Mouse (Mus musculus): ENCODE measurements around the gene Fbxo3. TPM values are rescaled to one million over a fixed set of nuclear protein-coding genes. Genes with fewer than 3 reads are reported as not detected.
"Not testable (repeated sequence)": the region's sequence is repeated elsewhere in the genome, so short reads cannot be mapped to it uniquely, and the experiment has no call there.

Gene Fbxo3
- polyA plus RNA-seq (2014; fragmentation: Nextera tagmentation; extraction: Ambion mirVana): 75.0 and 85.9 TPM in 2 replicates

DNA sequence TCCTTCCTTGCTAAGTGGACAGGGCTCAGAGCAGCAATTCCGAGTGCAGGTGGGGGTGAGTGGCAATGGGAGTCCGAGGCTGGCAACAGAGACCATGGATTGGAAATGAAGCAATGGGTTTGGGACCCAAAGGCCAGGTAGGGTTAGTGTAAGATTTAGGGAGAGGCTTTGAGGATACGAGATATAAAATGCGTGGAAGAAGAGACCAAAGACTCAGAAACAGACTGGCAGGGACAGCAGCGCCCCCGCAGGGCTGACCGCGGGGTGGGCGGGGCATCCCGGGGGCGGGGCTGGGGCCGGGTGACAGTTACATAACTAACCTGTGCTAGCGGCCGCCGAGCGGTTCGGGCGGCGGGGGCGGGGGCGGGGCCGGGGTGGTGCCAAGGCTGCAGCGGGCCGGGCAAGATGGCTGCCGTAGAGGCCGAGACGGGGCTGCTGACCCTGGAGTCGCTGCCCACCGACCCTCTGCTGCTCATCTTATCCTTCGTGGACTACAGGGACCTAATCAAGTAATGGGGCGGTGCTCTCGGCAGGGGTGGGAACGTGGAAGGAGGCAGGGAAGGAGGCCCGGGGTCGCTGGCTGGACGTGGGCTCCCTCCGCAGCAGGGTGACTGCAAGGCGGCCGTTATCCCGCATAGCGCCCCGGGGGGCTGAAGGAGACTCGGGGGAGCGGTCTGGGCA lies at the start of gene Fbxo3:
TSS of gene Fbxo3 (plus strand) at position 264 of the 681 bp plus-strand sequence.
- H3K27ac ChIP-seq (ENCODE audit: low read depth, low read length): peak within 1 kb of the TSS; percentile 86
- H3K27me3 ChIP-seq (replicated peaks; ENCODE audit: control insufficient read depth, insufficient read depth, low read length): no peaks in the 10 kb centered on the region
- no peaks in the 10 kb centered on the region for H3K9me3 ChIP-seq (ENCODE audit: control insufficient read depth, low read length)
- WGBS: 1% methylated on average over 42 of the region's 44 CpGs
- peaks cover 19% of the 10 kb centered on the region for H3K4me1 ChIP-seq (replicated peaks; ENCODE audit: control insufficient read depth, insufficient read depth, low read length)
- peak within 1 kb of the TSS; percentile 88 for H3K4me2 ChIP-seq
- no peaks in the 10 kb centered on the region for H3K36me3 ChIP-seq (ENCODE audit: control insufficient read depth, insufficient read depth, low read length)
- H3K9ac ChIP-seq (ENCODE audit: low read depth, low read length): peak within 1 kb of the TSS; percentile 100
- DNase-seq (ENCODE audit: low spot score): peak; percentile 93
- peak; percentile 91 for ATAC-seq (replicated peaks; ENCODE audit: low FRiP score)
- peak within 1 kb of the TSS; percentile 92 for H3K4me3 ChIP-seq (ENCODE audit: low read depth, low read length)

DNA sequence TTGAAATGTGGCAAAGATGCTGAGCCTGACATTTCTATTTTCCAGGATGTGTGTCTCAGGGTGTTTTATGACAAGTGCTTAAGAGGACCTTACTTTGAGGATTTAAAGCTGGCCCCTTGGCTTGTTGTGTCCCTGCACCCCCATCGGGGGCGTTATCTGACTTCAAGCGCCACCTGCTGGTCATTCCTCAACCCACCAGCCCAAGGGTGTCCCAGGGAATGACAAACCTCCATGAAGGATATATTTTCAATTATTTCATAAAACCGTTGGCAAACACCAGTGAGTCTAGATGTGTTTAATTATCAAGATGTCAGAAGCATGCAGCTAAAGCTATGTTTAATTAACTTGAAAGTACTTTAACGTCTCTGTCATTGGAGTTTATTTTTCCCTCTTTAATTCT lies 45.3 kb upstream of the Fbxo3 start:
- Histone ChIP-seq H3K36me3 (ENCODE audit: control insufficient read depth, insufficient read depth, low read length) (peaks cover 11% of the 10 kb centered on the region), H3K4me2 (no peak overlapping the region), H3K9me3 (ENCODE audit: control insufficient read depth, low read length) (no peaks in the 10 kb centered on the region), H3K4me3 (ENCODE audit: low read depth, low read length) (no peak overlapping the region), H3K9ac (ENCODE audit: low read depth, low read length) (no peak overlapping the region), H3K27me3 (replicated peaks; ENCODE audit: control insufficient read depth, insufficient read depth, low read length) (no peaks in the 10 kb centered on the region), H3K27ac (ENCODE audit: low read depth, low read length) (no peak overlapping the region), H3K4me1 (replicated peaks; ENCODE audit: control insufficient read depth, insufficient read depth, low read length) (0 out of 2 replicates have a peak, but pooled peaks cover 2% of the 10 kb centered on the region)
- ATAC-seq (replicated peaks; ENCODE audit: low FRiP score): peak; percentile 70
- WGBS: 19% methylated on average over 5 of the region's 5 CpGs
- peak; percentile 68 for DNase-seq (ENCODE audit: low spot score)

DNA sequence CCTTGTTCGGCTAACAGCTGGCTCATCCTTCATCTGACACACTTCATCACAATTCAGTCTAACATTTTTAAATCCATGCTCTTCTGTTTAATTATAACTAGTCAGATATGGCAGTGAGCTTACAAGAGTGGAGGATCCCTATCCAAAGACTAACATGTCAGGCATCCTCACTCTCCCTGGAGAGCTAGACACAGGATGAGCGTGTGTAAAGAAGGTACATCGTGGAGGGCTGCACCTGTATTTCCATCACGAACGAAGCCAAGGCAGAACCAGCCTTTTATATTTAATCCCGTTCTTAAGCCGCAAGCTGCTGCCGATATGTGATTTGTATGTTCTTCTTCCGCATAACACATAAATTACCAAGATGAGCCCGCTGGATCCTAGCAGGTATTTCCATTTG lies 44.4 kb upstream of the Fbxo3 start:
- ATAC-seq (replicated peaks; ENCODE audit: low FRiP score) (no peak), DNase-seq (ENCODE audit: low spot score) (no peak)
- Histone ChIP-seq H3K4me1 (replicated peaks; ENCODE audit: control insufficient read depth, insufficient read depth, low read length) (0 out of 2 replicates have a peak, but pooled peaks cover 2% of the 10 kb centered on the region), H3K4me3 (ENCODE audit: low read depth, low read length) (no peak overlapping the region), H3K4me2 (no peak overlapping the region), H3K27ac (ENCODE audit: low read depth, low read length) (no peak overlapping the region), H3K9me3 (ENCODE audit: control insufficient read depth, low read length) (no peaks in the 10 kb centered on the region), H3K36me3 (ENCODE audit: control insufficient read depth, insufficient read depth, low read length) (peaks cover 11% of the 10 kb centered on the region), H3K9ac (ENCODE audit: low read depth, low read length) (no peak overlapping the region), H3K27me3 (replicated peaks; ENCODE audit: control insufficient read depth, insufficient read depth, low read length) (no peaks in the 10 kb centered on the region)
- WGBS: 88% methylated on average over 10 of the region's 10 CpGs

DNA sequence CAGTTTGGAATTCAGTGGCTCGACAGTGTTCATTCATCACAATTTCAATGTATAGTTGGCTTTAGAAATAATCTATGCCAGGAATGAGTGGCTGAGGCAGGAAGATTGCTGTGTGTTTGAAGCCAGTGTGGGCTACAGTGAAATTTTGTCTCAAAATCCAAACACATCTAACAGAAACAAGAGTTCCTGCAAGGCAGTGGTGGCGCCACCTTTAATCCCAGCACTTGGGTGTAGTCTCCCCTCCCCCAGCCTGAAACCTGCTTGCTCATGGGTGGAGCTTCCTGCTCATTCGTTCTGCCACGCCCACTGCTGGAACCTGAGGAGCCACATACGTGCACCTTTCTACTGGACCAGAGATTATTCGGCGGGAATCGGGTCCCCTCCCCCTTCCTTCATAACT lies 39.9 kb upstream of the Fbxo3 start:
- ATAC-seq (replicated peaks; ENCODE audit: low FRiP score); H3K4me2 ChIP-seq; H3K4me3 ChIP-seq (ENCODE audit: low read depth, low read length); H3K27ac ChIP-seq (ENCODE audit: low read depth, low read length); H3K27me3 ChIP-seq (replicated peaks; ENCODE audit: control insufficient read depth, insufficient read depth, low read length); H3K9ac ChIP-seq (ENCODE audit: low read depth, low read length); H3K9me3 ChIP-seq (ENCODE audit: control insufficient read depth, low read length); DNase-seq (ENCODE audit: low spot score); H3K4me1 ChIP-seq (replicated peaks; ENCODE audit: control insufficient read depth, insufficient read depth, low read length); H3K36me3 ChIP-seq (ENCODE audit: control insufficient read depth, insufficient read depth, low read length): not testable (repeated sequence)
- WGBS: 51% methylated on average over 6 of the region's 8 CpGs

DNA sequence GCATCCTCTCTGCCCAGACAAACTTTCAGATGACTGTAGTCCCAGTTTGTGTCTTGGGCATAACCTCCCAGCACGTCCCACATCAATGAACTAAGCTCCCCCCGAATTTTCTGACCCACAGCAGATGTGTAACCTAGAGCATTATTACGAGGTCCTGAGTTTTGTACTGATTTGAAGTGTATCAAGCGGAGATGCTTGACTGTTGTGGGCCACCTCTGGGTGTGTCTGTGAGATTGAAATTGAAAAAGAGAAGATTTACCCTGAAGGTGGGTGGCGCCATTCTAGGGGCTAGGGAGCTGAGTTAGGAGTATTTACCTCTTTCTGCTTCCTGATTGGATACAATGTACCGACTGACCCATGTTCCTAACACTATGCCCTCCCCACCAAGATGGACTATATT lies 37.8 kb upstream of the Fbxo3 start:
- Histone ChIP-seq H3K4me3 (ENCODE audit: low read depth, low read length) (no peak overlapping the region), H3K4me2 (no peak overlapping the region), H3K27me3 (replicated peaks; ENCODE audit: control insufficient read depth, insufficient read depth, low read length) (no peaks in the 10 kb centered on the region), H3K4me1 (replicated peaks; ENCODE audit: control insufficient read depth, insufficient read depth, low read length) (no peaks in the 10 kb centered on the region), H3K9me3 (ENCODE audit: control insufficient read depth, low read length) (no peaks in the 10 kb centered on the region), H3K27ac (ENCODE audit: low read depth, low read length) (no peak overlapping the region), H3K36me3 (ENCODE audit: control insufficient read depth, insufficient read depth, low read length) (no peaks in the 10 kb centered on the region), H3K9ac (ENCODE audit: low read depth, low read length) (no peak overlapping the region)
- DNase-seq (ENCODE audit: low spot score): no peak
- WGBS: 83% methylated on average over 6 of the region's 6 CpGs
- no peak for ATAC-seq (replicated peaks; ENCODE audit: low FRiP score)

DNA sequence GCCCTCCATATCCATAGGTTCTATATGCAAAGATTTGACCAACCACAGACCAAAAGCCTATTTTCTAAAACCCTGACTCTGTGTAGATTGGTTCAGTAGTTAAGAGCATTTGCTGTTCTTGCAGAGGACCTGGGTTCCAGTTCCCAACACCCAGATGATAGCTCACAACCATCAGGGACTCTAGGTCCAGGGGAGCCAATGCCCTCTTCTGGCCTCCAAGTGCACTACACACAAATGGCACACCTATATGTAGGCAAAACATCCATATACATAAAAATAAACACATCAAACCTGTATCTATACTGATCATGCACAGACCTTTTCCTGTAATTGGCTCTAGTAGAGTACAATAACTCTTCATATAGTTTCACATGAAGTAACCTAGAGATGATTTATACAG lies 36.2 kb upstream of the Fbxo3 start:
- no peak overlapping the region for H3K4me2 ChIP-seq
- H3K27ac ChIP-seq (ENCODE audit: low read depth, low read length): no peak overlapping the region
- no peak overlapping the region for H3K4me3 ChIP-seq (ENCODE audit: low read depth, low read length)
- H3K9me3 ChIP-seq (ENCODE audit: control insufficient read depth, low read length): no peaks in the 10 kb centered on the region
- ATAC-seq (replicated peaks; ENCODE audit: low FRiP score): no peak
- no peak overlapping the region for H3K9ac ChIP-seq (ENCODE audit: low read depth, low read length)
- no peaks in the 10 kb centered on the region for H3K27me3 ChIP-seq (replicated peaks; ENCODE audit: control insufficient read depth, insufficient read depth, low read length)
- H3K36me3 ChIP-seq (ENCODE audit: control insufficient read depth, insufficient read depth, low read length): no peaks in the 10 kb centered on the region
- no peaks in the 10 kb centered on the region for H3K4me1 ChIP-seq (replicated peaks; ENCODE audit: control insufficient read depth, insufficient read depth, low read length)
- DNase-seq (ENCODE audit: low spot score): no peak

DNA sequence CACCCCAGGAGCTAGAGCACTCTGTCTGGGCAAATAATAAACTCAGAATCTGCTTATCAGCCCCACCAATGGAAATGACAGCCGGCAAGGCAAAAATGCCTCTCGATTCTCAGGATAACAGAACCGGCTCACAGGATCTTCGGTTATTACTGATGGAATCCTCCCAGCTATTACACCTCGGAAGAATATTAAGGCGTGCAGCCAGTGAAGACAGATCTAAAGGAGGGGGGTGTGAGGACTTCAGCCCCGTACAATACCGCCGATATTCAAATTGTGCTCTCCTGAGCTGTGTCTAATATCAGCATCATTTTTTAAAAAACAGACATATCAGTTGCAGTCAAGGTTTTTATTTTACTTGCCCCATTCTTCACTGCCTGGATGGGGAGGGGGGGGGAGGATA lies 35.4 kb upstream of the Fbxo3 start:
- no peak overlapping the region for H3K4me2 ChIP-seq
- DNase-seq (ENCODE audit: low spot score): no peak
- ATAC-seq (replicated peaks; ENCODE audit: low FRiP score): no peak
- no peaks in the 10 kb centered on the region for H3K36me3 ChIP-seq (ENCODE audit: control insufficient read depth, insufficient read depth, low read length)
- WGBS: 71% methylated on average over 9 of the region's 9 CpGs
- H3K9me3 ChIP-seq (ENCODE audit: control insufficient read depth, low read length): no peaks in the 10 kb centered on the region
- no peaks in the 10 kb centered on the region for H3K27me3 ChIP-seq (replicated peaks; ENCODE audit: control insufficient read depth, insufficient read depth, low read length)
- no peak overlapping the region for H3K27ac ChIP-seq (ENCODE audit: low read depth, low read length)
- no peaks in the 10 kb centered on the region for H3K4me1 ChIP-seq (replicated peaks; ENCODE audit: control insufficient read depth, insufficient read depth, low read length)
- no peak overlapping the region for H3K9ac ChIP-seq (ENCODE audit: low read depth, low read length)
- H3K4me3 ChIP-seq (ENCODE audit: low read depth, low read length): no peak overlapping the region

DNA sequence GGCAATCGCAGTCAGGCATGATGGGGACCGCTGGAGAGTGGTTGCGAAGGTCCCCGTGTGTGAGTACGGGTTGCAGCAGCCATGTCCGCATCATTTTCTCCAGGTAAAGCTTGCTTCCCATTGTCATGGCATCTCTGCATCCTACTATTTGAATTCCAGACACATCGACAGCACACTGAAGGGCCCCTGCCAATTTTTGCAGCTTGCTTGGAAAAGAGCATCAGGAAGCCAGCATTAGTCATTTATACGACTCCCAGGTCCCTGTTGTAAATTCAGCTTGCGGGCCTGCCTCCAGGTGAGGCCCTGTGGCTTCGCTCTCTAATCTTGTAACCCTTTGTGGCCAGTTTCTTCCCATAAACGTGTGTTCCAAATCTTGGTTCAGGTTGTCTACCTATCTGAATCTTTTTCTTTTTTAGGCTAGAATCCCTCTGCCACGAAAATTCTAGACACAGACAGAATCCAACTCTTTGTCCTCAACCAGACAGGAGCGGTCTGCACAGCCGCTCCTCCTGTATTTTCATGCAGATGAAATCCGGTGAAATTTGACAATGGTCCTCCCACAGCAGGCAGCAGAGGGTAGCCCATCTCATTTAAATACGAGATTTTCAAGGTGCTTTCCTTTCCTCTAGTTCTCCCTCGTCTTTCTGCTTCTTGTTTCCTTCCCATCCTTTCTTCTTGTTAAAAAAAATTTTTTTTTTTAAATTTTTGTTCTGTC lies 34.7 kb upstream of the Fbxo3 start:
- no peaks in the 10 kb centered on the region for H3K27me3 ChIP-seq (replicated peaks; ENCODE audit: control insufficient read depth, insufficient read depth, low read length)
- DNase-seq (ENCODE audit: low spot score) (no peak), ATAC-seq (replicated peaks; ENCODE audit: low FRiP score) (no peak)
- 48% methylated on average over 17 of the region's 17 CpGs for WGBS
- no peaks in the 10 kb centered on the region for H3K4me1 ChIP-seq (replicated peaks; ENCODE audit: control insufficient read depth, insufficient read depth, low read length)
- H3K9me3 ChIP-seq (ENCODE audit: control insufficient read depth, low read length): no peaks in the 10 kb centered on the region
- H3K36me3 ChIP-seq (ENCODE audit: control insufficient read depth, insufficient read depth, low read length): no peaks in the 10 kb centered on the region
- H3K9ac ChIP-seq (ENCODE audit: low read depth, low read length): no peak overlapping the region
- no peak overlapping the region for H3K27ac ChIP-seq (ENCODE audit: low read depth, low read length)
- no peak overlapping the region for H3K4me3 ChIP-seq (ENCODE audit: low read depth, low read length)
- H3K4me2 ChIP-seq: no peak overlapping the region

DNA sequence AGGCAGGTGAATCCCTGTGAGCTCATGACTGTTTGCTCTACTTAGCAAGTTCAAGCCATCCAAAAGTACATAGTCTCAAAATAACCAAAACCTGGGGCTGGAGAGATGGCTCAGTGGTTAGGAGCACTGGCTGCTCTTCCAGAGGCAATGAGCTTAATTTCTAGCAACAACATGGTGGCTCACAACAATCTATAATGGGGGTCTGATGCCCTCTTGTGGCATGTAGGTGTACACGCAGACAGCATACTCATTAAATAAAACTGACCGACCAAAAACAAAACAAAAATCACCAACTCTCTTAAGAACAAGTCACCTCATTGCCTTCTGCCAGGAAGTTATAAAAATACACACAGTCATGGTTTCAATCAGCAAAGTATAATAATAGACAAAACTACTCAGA lies 26.4 kb upstream of the Fbxo3 start:
- no peaks in the 10 kb centered on the region for H3K36me3 ChIP-seq (ENCODE audit: control insufficient read depth, insufficient read depth, low read length)
- H3K9me3 ChIP-seq (ENCODE audit: control insufficient read depth, low read length): no peaks in the 10 kb centered on the region
- no peak overlapping the region for H3K9ac ChIP-seq (ENCODE audit: low read depth, low read length)
- no peak overlapping the region for H3K4me2 ChIP-seq
- WGBS: 19% methylated on average over 2 of the region's 2 CpGs
- DNase-seq (ENCODE audit: low spot score) (no peak), ATAC-seq (replicated peaks; ENCODE audit: low FRiP score) (no peak; the same call in 1 of the 2 replicates)
- H3K4me3 ChIP-seq (ENCODE audit: low read depth, low read length): no peak overlapping the region
- H3K4me1 ChIP-seq (replicated peaks; ENCODE audit: control insufficient read depth, insufficient read depth, low read length): no peaks in the 10 kb centered on the region
- H3K27me3 ChIP-seq (replicated peaks; ENCODE audit: control insufficient read depth, insufficient read depth, low read length): 0 out of 2 replicates have a peak, but pooled peaks cover 3% of the 10 kb centered on the region
- no peak overlapping the region for H3K27ac ChIP-seq (ENCODE audit: low read depth, low read length)

All from liver, embryonic 11.5 days (tissue).